Mouse (Mus musculus): ENCODE results near the gene Wiz.

Wiz gene

DNA sequence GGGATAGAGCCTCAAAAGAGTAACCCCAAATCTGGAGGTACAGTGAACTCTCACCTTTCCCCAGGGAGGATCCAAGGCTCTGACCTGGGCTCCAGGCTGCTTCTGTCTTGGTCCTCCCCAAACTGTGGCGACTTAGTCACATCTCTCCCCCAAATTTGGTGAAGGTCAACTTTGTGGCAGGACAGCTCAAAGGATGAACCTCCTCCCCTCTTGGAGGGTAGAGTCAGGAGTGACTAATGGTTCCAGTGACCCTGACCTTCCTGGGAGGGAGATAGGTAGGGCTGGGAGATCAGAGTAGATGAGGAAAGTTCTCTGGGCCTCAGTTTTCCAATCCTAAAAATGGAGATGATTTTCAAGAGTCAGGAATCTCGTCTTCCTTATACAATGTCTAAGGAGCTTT, 10.5 kb downstream of the Wiz start:
- DNase-seq (ENCODE audit: low spot score in 2 of 2) = no peak

DNA sequence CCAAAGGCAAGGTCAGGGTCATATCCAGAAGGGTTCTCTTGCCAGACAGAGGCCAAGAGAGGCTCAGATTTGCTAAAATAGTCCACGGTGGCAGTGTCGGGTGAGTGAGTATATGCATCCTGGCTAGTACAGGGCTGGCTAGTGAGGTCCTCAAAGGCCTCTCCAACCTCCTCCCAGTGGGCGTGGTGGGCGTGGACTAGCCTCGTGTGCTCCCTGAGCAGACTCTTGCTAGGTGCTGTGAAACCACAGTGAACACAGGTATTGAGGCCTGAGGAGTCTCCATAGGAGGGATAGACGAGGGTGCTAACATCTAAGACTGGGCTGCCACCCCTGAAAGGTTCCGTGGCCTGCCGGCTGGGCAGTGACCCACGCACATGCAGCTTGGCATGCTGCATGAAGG, 12.1 kb downstream of the Wiz start:
- peak in 1 of 2 experiments; percentile 15 for DNase-seq (ENCODE audit: low spot score in 2 of 2)

- DNase-seq (ENCODE audit: low spot score in 2 of 2) = peak in 1 of 2 experiments; percentile 12
Measured at GRCm38 (mm10) chr17:32376475-32376874, 12.8 kb downstream of the Wiz start.

GRCm38 (mm10) chr17:32368991-32369578, 20.2 kb downstream of the Wiz start:
- peak in 1 of 2 experiments; percentile 12 for DNase-seq (ENCODE audit: low spot score in 2 of 2)

GRCm38 (mm10) chr17:32367706-32368105, 21.5 kb downstream of the Wiz start:
- no peak for DNase-seq (ENCODE audit: low spot score in 2 of 2)

GRCm38 (mm10) chr17:32365296-32365695, 23.9 kb downstream of the Wiz start:
- no peak for DNase-seq (ENCODE audit: low spot score in 2 of 2)

DNA sequence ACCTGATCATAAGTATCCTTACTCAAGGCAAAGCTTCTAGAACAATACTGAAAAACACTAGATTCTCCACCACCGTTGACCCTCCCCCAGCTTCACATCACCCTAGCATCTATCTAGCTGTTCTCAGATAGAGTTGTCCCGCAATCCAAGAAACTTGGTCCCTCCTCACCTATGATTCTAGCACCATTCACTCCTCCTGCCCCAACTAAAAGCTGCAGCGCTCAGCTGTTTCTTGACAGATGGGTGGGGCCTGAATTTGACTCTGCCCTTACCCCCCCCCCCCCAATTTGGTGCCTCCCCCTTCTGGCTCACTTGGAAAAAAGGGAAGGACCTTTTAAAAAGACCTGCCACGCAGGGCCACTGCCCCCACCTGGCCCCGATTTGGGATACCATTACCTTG, 24.4 kb downstream of the Wiz start:
- no peak for DNase-seq (ENCODE audit: low spot score in 2 of 2)

DNA sequence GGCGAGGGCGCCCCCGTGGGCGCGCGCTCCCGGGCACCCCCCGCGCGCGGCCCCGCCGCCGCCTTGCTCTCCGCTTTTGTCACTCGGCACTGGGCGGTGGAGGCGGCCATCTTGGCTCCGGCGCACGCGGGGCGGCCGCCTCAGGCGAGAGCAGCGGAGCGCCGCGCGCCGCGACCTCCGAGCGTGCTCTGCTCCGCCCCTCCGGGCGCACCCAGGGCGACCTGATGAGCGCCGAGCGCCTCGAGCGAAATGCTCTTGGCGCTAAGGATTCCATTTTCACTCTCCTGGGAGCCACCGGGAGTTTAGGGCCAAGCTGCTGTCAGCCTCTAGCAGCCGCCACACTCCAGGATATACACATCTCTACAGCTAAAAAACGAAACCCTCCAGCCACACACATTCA, 24.9 kb downstream of the Wiz start:
- peak; percentile 77 to 88 for DNase-seq (ENCODE audit: low spot score in 2 of 2)

GRCm38 (mm10) chr17:32363821-32364301, 25.4 kb downstream of the Wiz start:
- no peak for DNase-seq (ENCODE audit: low spot score in 2 of 2)

DNA sequence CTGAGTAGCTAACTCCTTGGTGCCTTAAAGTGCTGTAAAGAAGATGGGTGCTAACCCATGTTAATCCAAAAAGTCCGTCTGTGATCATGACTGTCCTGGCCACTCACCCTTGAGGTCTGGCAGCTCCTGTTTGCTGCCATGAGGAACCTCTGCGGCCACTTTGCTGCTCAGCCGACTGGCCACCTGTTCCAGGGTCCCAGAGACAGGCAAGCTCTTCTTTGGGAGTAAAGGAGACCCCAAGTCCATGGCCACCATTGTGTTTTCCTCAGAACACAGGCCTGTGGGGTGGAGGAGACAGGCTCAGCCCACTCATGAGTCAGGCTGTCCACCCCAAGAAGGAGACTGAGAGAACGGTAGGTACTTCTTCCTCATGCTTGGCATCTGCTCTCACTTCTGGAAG, 26.6 kb downstream of the Wiz start:
- DNase-seq (ENCODE audit: low spot score in 2 of 2) = no peak

DNA sequence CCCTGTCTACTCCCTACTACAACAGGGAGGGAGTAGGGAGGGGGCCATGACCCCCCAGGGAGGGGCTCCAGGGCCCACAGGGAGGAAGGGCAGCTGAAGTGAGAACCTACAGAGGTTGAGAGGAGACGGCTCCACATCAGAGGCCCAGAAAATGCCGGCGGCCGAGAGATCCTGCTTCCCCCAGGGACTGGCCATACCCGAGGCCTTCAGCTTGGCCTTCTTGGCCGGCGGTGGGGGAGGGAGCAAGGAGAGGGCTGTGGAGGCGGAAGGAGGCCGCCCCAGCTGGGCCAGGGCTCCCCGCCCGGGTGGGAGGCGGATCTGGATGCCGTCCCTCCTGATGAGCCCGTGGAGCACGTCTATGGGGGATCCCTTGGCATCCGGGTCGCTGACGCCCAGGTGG, 29.3 kb downstream of the Wiz start:
- DNase-seq (ENCODE audit: low spot score in 2 of 2) = no peak

DNA sequence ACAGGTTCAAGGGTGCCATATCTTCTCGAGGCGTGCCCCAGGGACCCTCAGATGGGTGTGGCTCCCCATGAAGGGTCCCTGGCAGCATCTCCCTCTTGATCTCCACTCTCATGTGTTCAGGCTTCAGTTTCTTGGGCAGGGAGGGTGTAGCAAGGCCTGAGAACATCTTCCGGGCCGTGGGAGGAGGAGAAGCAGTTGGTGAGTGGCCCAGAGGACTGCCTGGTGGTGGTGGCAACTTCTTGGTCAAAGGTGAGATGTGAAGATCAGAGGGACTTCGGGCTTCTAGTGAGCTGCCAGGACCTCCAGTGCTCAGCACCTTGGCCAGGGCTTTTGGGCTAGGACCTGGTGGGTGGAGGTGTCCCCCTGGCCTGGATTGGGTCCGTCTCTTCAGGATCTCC, 30.3 kb downstream of the Wiz start:
- no peak for DNase-seq (ENCODE audit: low spot score in 2 of 2)

DNA sequence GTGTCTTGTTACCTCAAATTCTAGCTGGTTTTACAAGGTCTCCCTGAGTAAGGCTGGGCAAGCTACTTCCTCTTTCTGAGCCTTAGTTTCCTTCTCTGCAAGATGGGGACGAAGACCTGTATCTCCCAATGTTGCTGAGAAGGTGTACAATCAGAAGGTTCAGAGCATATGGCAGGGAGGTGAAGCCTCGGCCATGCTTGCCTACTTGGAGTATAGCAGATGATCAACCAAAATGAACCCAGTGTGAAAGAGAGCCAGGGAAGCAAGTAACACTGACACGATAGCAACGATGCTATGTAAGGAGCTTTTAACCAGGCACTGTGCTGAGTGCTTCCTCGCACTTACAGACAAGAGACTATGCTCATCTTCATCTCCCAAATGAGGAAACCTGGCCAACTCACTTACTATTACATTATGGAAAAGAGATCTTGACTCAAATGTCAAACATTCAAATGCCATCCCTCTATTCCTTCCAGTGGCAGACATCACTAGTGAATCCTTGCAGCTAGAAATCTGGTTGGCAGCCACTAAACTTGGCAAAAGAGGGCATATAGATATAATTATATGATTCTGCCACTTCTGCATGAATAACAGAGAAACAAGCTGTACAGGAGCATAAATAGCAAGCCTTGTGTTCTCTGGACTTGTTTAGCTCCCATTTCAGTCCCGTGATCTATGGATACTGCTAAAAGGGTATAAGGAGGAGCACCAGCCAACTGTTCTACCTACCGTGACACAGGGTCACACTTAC, 30.9 kb downstream of the Wiz start:
- DNase-seq (ENCODE audit: low spot score in 2 of 2) = no peak

DNA sequence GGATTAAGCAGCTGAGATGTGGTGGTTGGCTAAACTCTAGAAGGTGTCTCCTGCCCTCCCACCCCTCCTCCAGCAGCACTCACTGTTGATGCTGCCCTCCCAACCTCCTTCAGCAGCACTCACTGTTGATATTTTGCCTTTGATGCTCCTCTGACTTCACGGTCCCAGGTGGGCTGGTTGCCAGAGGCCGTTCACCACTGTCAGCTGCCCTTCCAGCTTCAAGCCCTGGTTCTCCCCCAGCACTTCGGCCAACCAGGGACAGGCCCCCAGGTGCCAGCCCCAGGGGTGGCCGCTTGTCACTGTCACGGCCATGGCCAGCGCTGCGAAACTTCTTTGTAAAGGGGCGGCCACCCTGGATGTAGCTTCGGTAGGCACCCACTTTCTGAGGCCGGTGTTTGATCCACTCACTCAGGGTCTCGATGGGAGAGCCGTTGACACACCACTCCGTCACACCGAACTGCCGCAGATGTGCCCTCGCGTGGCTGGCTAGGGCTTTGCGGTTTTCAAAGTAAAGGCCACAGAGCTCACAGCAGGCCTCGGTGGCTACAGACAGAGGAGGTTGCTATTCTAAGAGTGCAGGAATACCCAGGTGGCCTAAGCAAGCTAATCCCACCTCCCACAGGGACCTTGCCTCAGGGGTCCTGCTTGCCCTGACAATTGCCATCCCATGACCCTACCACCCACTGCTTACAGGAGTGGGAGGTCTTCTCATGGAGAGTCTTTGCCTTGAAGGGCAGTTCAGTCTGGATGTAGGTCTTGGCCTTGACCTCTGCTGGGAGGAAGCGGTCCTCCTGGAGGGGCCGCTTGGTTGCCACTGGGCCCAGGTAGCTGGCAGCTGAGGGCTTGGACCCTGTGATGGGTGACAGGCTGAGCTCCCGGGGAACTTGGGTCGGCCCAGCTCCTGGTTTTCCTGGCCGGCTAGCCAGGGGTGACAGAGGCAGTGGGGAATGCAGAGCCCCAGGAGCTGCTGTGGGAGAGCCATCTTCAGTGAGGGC, 32.2 kb downstream of the Wiz start:
- no peak for DNase-seq (ENCODE audit: low spot score in 2 of 2)

DNA sequence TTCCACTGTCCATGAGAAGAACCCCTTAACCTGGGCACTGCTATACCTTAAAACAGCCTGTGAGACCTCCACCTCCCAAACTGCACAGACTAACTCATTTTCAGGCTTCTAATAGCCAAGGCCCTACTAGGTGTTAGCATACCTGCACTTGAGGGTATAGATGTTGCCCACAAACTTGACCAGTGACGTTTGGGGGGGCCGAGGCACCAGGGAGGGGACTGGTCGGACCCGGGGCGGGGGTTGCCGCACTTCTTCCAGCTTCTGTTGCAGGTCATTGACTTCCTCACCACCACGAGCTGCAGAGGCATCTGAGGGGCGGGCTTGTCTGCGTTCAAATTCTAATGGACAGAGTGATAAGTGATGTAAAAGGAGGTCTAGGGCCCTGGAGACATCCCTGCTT, 33.0 kb downstream of the Wiz start:
- DNase-seq (ENCODE audit: low spot score in 2 of 2) = no peak

DNA sequence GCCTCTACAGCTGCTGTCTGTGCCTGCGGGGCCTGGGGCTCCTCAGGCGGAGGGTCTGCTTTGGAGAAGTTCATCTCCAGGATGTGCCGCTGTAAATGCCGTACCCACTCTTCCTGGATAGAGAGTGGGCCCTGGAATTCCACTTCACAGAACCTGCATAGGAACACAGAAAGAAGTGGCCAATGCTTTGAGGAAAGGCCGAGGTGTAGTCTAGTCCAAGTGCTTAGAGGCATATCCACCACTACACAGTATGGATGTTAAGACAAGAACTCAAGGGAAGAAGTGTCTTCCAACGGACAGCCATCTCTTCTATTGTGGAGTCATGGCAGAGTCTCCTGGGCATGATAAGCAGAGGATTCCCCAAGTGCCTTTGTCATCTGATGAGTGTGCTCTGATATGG, 34.2 kb downstream of the Wiz start:
- no peak for DNase-seq (ENCODE audit: low spot score in 2 of 2)

DNA sequence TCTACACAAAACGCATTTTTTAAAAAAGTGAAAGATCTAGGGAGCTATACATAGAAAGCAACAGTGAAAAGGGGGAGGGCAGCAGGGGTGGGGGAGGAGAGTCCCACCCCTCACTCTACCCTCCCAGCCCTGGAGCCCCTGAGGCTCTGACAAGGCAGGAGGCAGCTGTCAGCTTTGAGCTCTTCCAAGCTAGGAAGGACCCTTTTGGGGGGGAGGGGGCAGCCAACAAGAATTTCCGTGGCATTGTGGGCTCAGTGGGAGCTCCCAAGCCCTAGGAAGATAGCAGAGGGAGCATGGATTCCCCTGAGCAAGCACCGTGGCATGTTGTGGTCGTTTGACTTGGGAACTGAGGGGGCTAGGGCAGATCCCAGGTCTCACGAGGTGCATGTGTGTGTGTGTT, 35.0 kb downstream of the Wiz start:
- DNase-seq (ENCODE audit: low spot score in 2 of 2) = no peak

DNA sequence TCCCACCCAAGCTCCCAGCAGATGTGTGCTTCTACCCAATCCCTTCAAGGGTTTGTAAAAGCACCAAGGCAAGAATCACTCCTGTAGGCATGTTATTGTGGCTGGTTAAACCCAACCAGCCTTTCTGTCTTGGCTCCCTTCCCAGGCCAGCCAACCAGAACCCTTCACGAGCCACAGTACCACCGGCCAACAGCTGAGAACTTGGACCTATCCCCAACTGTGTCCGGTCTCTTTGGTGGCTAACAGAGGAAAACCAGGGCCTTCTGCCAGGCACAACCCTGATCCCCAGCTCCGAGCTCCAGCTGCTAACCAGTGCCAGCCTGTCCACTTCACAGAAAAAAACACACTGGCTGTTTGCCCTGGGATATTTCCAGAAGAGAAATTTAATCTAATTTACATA, 35.5 kb downstream of the Wiz start:
- peak in 1 of 2 experiments; percentile 81 for DNase-seq (ENCODE audit: low spot score in 2 of 2)

DNA sequence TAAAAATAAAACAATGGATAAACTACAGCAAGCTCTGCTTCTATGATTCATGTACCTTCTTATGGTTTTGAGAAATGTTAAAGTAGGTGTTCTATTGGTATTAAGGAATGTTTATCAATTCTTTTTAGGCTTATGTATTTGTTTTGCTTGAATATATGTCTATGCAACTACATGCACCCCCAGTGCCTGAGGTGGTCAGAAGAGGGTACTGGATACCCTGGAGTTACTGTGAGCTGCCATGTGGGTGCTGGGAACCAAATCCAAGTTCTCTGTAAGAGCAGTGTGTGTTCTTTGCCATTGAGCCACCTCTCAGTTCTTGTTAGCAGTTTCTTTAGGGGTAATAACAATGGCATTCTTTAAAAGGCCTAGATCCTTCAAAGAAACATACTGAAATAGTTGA, 37.5 kb downstream of the Wiz start:
- DNase-seq (ENCODE audit: low spot score in 2 of 2) = no peak

GRCm38 (mm10) chr17:32351269-32351668, 38.0 kb downstream of the Wiz start:
- no peak for DNase-seq (ENCODE audit: low spot score in 2 of 2)

- peak; percentile 86 to 96 for DNase-seq (ENCODE audit: low spot score in 2 of 2)
Measured at GRCm38 (mm10) chr17:32350382-32350983, 38.8 kb downstream of the Wiz start, which contains the start of gene Akap8l. TSS of gene Akap8l (minus strand) at chr17:32350607.
